Mouse (Mus musculus) central nervous system, embryonic 14 days (tissue): ENCODE data around the gene Sry. TPM values are rescaled to one million over a fixed set of nuclear protein-coding genes. Genes with fewer than 3 reads are reported as not detected.

Experiments used
- polyA plus RNA-seq: library from polyadenylated mRNA; depleted of rRNA; stranded (reverse); fragments of >200 nt; gene quantifications from 2 replicates; pipeline ENCODE4 v1.2.3, GENCODE M21; 2012; rRNA removed

The Sry gene
- polyA plus RNA-seq = not detected in 2 replicates

GRCm38 (mm10) chrY:2663558-2663957 is at the start of gene Sry:
TSS of gene Sry (minus strand) at chrY:2663658.

Other genes starting within 250 kb of the Sry start
- not detected in 2 replicates for gene H2al2c, start 64.6 kb downstream of the Sry start, polyA plus RNA-seq
- not detected in 2 replicates for gene H2al2b, start 57.0 kb upstream of the Sry start, polyA plus RNA-seq
- not detected in 2 replicates for gene Gm4064, start 132.5 kb upstream of the Sry start, polyA plus RNA-seq
- not detected in 2 replicates for gene Rbmy, start 167.0 kb upstream of the Sry start, polyA plus RNA-seq
- 0.04 TPM in 1 of 2 replicates, not detected in the other for gene Gm10256, start 167.0 kb upstream of the Sry start, polyA plus RNA-seq
- 0.06 TPM in 1 of 2 replicates, not detected in the other for gene Gm10352, start 237.3 kb upstream of the Sry start, polyA plus RNA-seq